Mouse (Mus musculus) brain, embryonic 18.5 days (tissue): ENCODE measurements around the gene Wfdc13.

Experiments used
- DNase-seq: peaks from one replicate; pipeline ENCODE4 v3.0.0-alpha.2; 2012; ENCODE audit warnings: low read depth, low spot score

Gene Wfdc13

DNA sequence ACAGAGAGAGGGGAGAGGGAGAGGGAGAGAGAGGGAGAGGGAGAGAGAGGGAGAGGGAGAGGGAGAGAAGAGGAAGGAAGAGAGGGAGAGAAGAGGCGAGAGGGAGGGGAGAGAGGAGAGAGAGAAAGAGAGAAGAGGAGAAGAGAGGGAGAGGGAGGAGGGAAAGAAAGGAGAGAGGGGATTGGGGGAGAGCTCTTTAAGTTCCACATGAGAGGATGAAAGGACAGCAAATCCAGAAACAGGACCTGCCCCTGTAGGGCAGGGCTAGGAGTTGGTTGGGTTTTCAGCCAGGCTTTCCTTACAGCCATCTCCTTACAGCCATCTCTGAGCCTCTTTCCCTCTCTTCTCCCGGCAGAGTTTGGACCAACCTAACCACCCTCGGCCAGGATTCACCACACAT lies at the start of gene Wfdc13:
Wfdc13 (plus strand) TSS at position 301 of the 400 bp plus-strand sequence.
- DNase-seq = no peak

GRCm38 (mm10) chr2:164635266-164635665 lies 49.6 kb upstream of the Wfdc13 start:
- DNase-seq = no peak

- DNase-seq = no peak
Observed at GRCm38 (mm10) chr2:164638696-164639095, 46.2 kb upstream of the Wfdc13 start, which contains the start of gene Wfdc16. TSS of gene Wfdc16 (minus strand) at chr2:164638796.

GRCm38 (mm10) chr2:164641129-164641528 lies 43.8 kb upstream of the Wfdc13 start:
- no peak for DNase-seq

DNA sequence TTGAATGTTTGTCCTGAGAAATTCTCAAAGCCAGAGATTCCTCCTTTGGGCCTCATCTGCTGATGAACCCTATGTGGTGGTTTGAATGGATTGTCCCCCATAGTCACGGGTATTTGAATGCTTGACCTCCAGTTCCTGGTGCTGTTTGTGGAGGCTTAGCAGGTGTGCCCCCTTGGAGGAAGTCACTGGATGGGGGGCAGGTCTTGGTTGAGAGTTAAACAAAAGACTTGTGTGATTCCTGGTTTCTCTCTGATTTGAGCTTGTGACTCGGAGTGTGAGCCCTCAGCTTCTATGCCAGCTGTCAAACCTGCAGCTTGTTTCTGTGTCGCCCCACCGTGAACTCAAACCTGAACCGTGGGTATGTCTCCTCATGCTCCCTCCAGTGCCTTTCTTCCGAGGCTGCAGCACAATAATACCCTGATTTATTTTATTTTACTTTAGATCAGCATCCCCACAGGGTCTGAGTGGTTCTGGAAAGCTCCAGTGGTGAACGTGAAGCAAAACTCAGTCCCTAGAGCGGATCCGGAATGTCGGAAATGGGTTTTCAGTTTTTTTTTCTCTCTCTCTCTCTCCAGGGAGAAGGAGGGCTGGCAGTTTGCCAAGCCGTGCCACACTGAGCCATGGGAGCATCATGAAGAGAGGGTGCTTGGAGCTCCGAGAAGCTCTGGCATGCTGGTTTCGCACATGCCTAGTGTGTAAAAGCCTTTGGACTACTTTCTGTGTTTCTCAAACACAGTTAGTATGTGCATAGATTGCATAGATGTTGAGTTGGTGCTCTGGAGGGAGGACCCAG lies 42.8 kb upstream of the Wfdc13 start:
- DNase-seq = no peak

DNA sequence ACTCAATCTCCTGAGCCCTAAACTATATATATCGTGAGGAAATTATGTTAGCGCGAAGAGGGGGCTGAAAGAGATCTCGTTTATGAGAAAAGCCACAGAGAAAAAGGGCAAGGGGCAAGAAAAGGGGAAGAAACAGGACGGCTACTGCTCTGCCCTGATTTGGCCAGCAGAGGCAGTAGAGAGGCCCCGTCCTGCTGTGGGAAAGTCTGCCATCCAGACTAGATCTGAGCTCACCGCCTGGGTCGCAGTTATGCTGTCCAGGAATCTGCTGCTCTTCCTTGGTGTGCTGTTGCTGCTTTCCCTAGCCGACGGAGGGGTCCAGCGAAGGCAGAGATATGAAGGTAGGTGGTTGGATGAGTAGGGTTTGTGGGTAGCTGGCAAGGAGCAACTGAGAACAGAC lies 29.0 kb upstream of the Wfdc13 start, which contains the start of gene Wfdc10:
Wfdc10 (plus strand) TSS at position 189 of the 400 bp plus-strand sequence.
- DNase-seq = no peak

DNA sequence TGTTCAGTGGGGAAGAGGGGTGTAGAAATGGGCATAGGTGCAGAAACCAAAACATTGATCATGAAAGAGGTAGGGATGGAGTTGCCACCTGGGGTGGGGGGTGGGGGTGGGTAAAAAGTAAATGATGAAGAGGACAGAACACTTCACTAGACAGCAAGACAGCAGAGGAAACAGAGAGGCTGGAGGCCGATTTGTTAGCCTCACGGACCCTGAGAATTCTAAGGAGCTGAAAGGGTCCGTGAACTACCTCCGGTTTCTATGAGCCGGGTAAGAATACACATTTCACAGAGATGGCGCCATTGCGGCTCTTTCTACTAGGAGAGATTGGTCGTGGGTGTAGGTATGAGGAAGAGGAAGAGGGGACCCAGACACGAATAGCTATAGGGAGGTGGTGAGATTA lies 28.4 kb upstream of the Wfdc13 start, which contains the start of gene Wfdc9:
Wfdc9 (minus strand) TSS at position 101 of the 400 bp plus-strand sequence.
- DNase-seq = no peak

DNA sequence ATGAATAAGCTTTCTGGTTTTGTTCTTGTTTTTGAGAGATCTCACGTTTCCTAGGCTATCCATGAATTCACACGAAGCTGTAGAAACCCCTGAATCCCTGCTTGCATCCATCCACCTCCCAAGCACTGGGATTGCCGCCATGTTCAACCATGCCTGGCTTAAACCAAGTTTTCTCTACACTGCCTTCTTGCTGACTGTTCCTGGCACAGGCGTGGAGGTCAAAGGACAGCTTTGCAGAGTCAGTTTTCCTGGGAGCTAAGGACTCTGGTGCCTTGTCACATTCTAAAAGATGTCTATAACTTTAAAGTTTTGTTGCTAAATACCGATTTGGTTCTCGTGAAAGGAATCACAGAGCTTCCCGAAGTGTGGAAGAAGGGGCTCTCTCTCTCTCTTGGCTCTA lies 20.1 kb upstream of the Wfdc13 start:
- DNase-seq = no peak

DNA sequence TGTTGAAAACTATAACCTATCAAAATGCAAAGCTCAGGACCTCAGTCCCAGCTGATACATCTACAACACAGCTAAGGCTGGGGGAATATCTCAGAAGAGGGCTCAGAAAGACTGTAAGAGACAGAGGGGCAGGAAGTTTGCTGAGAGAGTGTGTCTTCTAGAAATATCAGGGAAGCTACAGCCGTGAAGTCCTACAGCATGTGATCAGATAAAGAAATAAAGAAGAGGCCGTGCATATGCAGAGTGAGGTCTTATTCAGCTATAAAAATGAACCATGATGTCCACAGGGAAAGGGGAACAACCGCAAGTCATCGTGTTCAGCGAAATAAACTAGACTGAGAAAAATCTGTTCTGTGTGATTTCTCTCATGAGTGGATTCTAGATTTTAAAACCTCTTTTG lies 14.6 kb upstream of the Wfdc13 start:
- no peak for DNase-seq

- DNase-seq = no peak
Observed at GRCm38 (mm10) chr2:164670938-164671337, 14.0 kb upstream of the Wfdc13 start.

DNA sequence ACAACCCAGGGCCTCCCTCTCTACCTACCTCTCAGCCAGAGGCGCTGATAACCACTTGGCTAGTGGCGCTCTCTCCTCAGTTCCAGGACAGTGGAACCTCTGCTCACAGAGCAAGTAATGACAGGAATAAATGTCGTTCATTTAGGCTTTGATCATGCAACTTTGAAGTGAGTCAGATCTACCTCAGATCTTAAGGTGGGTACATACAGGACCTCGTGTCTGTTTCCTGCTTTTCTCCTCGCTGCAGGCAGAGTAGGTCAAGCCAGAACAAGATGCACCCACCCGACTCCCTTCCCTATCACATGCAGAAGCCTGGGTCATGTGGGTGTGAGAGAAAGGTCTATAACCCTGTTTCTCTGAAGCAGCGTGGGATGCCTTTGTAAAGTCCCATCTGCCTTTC lies 10.9 kb upstream of the Wfdc13 start, which contains the start of gene Wfdc11:
Wfdc11 (minus strand) TSS at position 101 of the 400 bp plus-strand sequence.
- no peak for DNase-seq

GRCm38 (mm10) chr2:164676103-164676502 lies 8.8 kb upstream of the Wfdc13 start:
- DNase-seq = no peak

- no peak for DNase-seq
Observed at GRCm38 (mm10) chr2:164676916-164677685, 7.8 kb upstream of the Wfdc13 start.

- DNase-seq = peak; percentile 22
Observed at GRCm38 (mm10) chr2:164678848-164679625, 5.9 kb upstream of the Wfdc13 start.

- DNase-seq = no peak
Observed at GRCm38 (mm10) chr2:164679906-164680305, 5.0 kb upstream of the Wfdc13 start.

DNA sequence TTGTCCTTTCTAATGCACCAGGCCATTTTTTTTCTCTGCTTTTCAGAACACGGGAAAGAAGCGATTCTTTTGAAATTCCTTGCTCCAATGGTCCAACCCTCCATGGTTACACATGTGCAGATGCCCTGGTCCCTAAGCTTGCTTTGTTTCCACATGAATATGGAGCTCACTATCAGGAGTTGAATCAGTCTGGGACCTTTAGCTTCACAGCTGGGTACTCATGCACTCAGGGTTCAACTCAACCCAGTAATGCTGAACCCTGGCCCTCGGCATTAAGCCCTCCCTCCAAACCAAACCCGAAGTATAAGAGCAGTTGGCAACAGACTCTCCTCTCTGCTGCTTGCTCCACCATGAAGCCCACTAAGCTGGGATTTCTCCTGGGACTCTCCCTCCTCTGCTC lies 13.3 kb downstream of the Wfdc13 start, which contains the start of gene Spint4:
Spint4 (plus strand) TSS at position 301 of the 400 bp plus-strand sequence.
- no peak for DNase-seq

- no peak for DNase-seq
Observed at GRCm38 (mm10) chr2:164700959-164701358, 16.1 kb downstream of the Wfdc13 start.

GRCm38 (mm10) chr2:164701761-164702160 lies 16.9 kb downstream of the Wfdc13 start:
- no peak for DNase-seq

GRCm38 (mm10) chr2:164704235-164704634 lies 19.3 kb downstream of the Wfdc13 start:
- no peak for DNase-seq

DNA sequence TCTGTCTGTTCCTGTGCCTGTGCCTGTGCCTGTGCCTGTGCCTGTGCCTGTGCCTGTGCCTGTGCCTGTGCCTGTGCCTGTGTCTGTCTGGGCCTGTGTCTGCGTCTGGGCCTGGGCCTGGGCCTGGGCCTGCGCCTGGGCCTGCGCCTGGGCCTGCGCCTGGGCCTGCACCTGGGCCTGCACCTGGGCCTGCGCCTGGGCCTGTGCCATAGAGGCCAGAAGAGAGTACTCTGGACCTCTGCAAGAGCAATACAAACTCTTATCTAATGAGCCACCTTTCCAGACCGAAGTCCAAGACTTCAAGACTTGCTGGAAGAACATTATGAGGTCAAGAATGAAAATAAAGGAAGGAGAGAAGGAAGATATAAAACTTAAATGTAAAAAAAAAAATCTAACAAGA lies 20.4 kb downstream of the Wfdc13 start:
- DNase-seq = no peak

DNA sequence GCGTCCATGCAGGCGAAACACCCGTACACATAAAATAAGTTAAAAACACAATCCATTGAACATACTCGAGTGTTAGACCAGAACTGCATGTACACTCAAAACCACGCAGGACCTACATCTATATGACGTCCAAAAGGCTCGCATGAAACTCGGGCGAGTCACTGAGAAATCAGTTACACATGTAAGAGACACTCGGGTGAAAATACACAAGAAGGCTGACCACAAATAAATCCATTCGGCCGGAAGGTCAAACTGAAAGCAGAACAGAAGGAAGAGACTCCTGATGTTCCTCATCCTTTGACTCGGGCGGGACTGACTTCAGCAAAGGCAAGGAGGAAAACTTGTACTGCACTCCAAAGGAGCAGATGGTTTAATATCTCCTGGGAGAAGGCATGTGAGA lies 21.1 kb downstream of the Wfdc13 start:
- DNase-seq = no peak

DNA sequence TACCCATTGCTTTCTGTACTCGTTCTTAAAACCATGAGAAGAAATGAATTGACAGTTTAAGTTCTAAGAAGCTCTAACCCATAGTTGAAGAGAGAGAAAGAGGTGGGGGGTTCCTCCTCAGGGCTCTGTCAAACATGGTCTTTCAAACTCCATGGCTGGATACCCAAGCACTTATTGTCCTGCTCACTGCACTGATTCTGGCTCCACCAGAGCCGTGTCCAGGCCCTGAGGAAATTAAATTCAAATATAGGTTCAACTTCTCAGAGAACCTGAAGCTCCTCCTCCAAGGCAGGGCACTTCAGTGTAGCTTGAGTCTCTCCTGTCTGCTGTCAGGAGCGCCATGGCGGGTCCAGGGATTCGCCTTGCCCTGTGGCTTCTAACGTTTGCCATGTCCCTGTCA lies 30.1 kb downstream of the Wfdc13 start, which contains the start of gene Spint5:
Spint5 (plus strand) TSS at position 301 of the 400 bp plus-strand sequence.
- no peak for DNase-seq
